Mouse (Mus musculus) cortical plate, adult 2 months (tissue): ENCODE data around the gene Tbc1d22a. TPM values are rescaled to one million over a fixed set of nuclear protein-coding genes. Genes with fewer than 3 reads are reported as not detected.

Experiments used
- H3K27ac ChIP-seq: fragments of 200-500 bp; 2 replicates; pipeline ENCODE4 v1.5.1; 2012; ENCODE audit warnings: low read length, control low read depth, inconsistent platforms; ENCODE audit not compliant: insufficient read depth
- H3K4me1 ChIP-seq: fragments of 200-500 bp; 2 replicates; pipeline ENCODE4 v1.6.1; 2011; ENCODE audit warnings: low read length; ENCODE audit not compliant: control insufficient read depth, insufficient read depth
- H3K4me3 ChIP-seq: fragments of 200-500 bp; 2 replicates; pipeline ENCODE4 v1.5.1; 2011; ENCODE audit warnings: mild to moderate bottlenecking, low read length, control low read depth; ENCODE audit not compliant: insufficient read depth
- CTCF ChIP-seq: fragments of 200-500 bp; IDR thresholded peaks from 2 replicates; pipeline ENCODE4 v1.5.1; 2011; ENCODE audit warnings: mild to moderate bottlenecking, control low read depth, low read length; ENCODE audit not compliant: insufficient read depth; ENCODE audit errors: extremely low read depth
- POLR2A ChIP-seq: fragments of 200-500 bp; IDR thresholded peaks from 2 replicates; pipeline ENCODE4 v1.6.1; 2011; ENCODE audit warnings: mild to moderate bottlenecking, low read length, control low read depth; ENCODE audit not compliant: insufficient read depth; ENCODE audit errors: extremely low read depth
- polyA plus RNA-seq: library from polyadenylated mRNA; depleted of rRNA; stranded (reverse); fragments of >200 nt; gene quantifications from 2 replicates; pipeline ENCODE4 v1.2.3, GENCODE M21; 2012; rRNA removed

Tbc1d22a gene
- 33.5 and 33.9 TPM in 2 replicates for polyA plus RNA-seq

GRCm38 (mm10) chr15:86213753-86214548 is at the start of gene Tbc1d22a:
Tbc1d22a (plus strand) TSS chr15:86214459.
- peak within 1 kb of the TSS; percentile 98 for H3K4me3 ChIP-seq
- H3K4me1 ChIP-seq: peaks cover 2% of the 10 kb centered on the region; the same call in 1 of the 2 replicates
- TF ChIP-seq POLR2A: peak; percentile 97
- no peak for TF ChIP-seq CTCF
- H3K27ac ChIP-seq: peak within 1 kb of the TSS; percentile 42

GRCm38 (mm10) chr15:86164718-86165345 is 49.4 kb upstream of the Tbc1d22a start:
- Histone ChIP-seq H3K4me3 (no peak overlapping the region), H3K27ac (no peak overlapping the region), H3K4me1 (peaks cover 15% of the 10 kb centered on the region)
- TF ChIP-seq POLR2A: no peak
- no peak for TF ChIP-seq CTCF

- no peak for TF ChIP-seq CTCF
- no peak for TF ChIP-seq POLR2A
- peaks cover 15% of the 10 kb centered on the region for H3K4me1 ChIP-seq
- no peak overlapping the region for H3K27ac ChIP-seq
- no peak overlapping the region for H3K4me3 ChIP-seq
Measured at GRCm38 (mm10) chr15:86165811-86166590, 48.3 kb upstream of the Tbc1d22a start.

GRCm38 (mm10) chr15:86167032-86167655 is 47.1 kb upstream of the Tbc1d22a start:
- no peak overlapping the region for H3K27ac ChIP-seq
- TF ChIP-seq CTCF (no peak), POLR2A (no peak)
- H3K4me1 ChIP-seq: peaks cover 15% of the 10 kb centered on the region
- H3K4me3 ChIP-seq: no peak overlapping the region

GRCm38 (mm10) chr15:86167787-86168504 is 46.3 kb upstream of the Tbc1d22a start:
- Histone ChIP-seq H3K27ac (peak overlapping the region; percentile 60), H3K4me1 (peaks cover 15% of the 10 kb centered on the region), H3K4me3 (no peak overlapping the region)
- no peak for TF ChIP-seq POLR2A
- no peak for TF ChIP-seq CTCF

GRCm38 (mm10) chr15:86168505-86168867 is 45.8 kb upstream of the Tbc1d22a start:
- TF ChIP-seq CTCF (no peak), POLR2A (no peak)
- Histone ChIP-seq H3K4me1 (peaks cover 15% of the 10 kb centered on the region), H3K27ac (peak overlapping the region; percentile 60; the same call in 1 of the 2 replicates), H3K4me3 (no peak overlapping the region)

GRCm38 (mm10) chr15:86168941-86169816 is 45.1 kb upstream of the Tbc1d22a start:
- Histone ChIP-seq H3K4me1 (peaks cover 19% of the 10 kb centered on the region), H3K27ac (peak overlapping the region; percentile 56), H3K4me3 (no peak overlapping the region)
- TF ChIP-seq POLR2A: no peak
- no peak for TF ChIP-seq CTCF

GRCm38 (mm10) chr15:86169817-86170110 is 44.5 kb upstream of the Tbc1d22a start:
- no peak overlapping the region for H3K4me3 ChIP-seq
- H3K27ac ChIP-seq: 0 out of 2 replicates have a peak overlapping the region, but pooled peaks have one; percentile 56
- no peak for TF ChIP-seq CTCF
- TF ChIP-seq POLR2A: no peak
- H3K4me1 ChIP-seq: peaks cover 19% of the 10 kb centered on the region
